Mouse (Mus musculus): ENCODE results near the gene Ssr3. TPM values are rescaled to one million over a fixed set of nuclear protein-coding genes. Genes with fewer than 3 reads are reported as not detected.
A peak's percentile ranks its signal among the peaks of the same experiment; 100 is the strongest.

The Ssr3 gene
- total and polyA plus RNA-seq, 2 experiments: 74.4 to 172 TPM

DNA sequence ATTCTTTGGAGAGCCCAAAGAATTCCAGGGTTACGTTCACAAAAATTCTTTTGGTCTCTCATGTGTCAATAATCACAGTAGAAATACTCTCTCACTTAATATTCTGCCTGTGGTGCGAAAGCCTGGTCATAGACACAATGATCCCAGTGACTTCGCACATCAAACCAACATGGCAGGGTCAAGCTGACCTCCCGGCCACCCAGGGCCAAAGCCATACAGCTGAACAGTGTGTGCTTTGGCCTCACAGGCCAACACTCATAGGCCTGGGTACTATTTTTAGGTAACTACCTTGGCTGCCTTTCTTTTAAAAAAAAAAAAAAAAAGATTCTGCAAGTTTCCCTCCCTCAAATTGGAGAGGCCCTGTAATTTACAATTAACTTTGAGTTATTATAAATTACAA is 11.3 kb downstream of the Ssr3 start:
- no peak overlapping the region for H3K27ac ChIP-seq (replicated peaks; ENCODE audit: insufficient read depth, low read depth, low read length)
- 71% methylated on average over 4 of the region's 4 CpGs for WGBS
- no peak for TF ChIP-seq POLR2A (IDR thresholded peaks at IDR 0.05; ENCODE audit: extremely low read depth, insufficient read depth, low read length)
- no peak for TF ChIP-seq CTCF (IDR thresholded peaks at IDR 0.05; ENCODE audit: low read depth, low read length)
- no peak for DNase-seq (ENCODE audit: extremely low read depth, low read depth, low spot score)
- no peak overlapping the region for H3K4me3 ChIP-seq (ENCODE audit: insufficient read depth, low read depth, low read length)
- H3K27me3 ChIP-seq (ENCODE audit: control insufficient read depth, insufficient read depth, low read length): no peaks in the 10 kb centered on the region
- H3K36me3 ChIP-seq (ENCODE audit: control insufficient read depth, insufficient read depth, low read length): peaks cover 55% of the 10 kb centered on the region
- peaks cover 3% of the 10 kb centered on the region; the same call in 1 of the 2 replicates for H3K79me2 ChIP-seq (ENCODE audit: control insufficient read depth, insufficient read depth, low read length)
- H3K9ac ChIP-seq (ENCODE audit: low read depth, low read length): no peak overlapping the region
- no peaks in the 10 kb centered on the region; the same call in 1 of the 2 replicates for H3K4me1 ChIP-seq (ENCODE audit: control insufficient read depth, insufficient read depth, low read length)

DNA sequence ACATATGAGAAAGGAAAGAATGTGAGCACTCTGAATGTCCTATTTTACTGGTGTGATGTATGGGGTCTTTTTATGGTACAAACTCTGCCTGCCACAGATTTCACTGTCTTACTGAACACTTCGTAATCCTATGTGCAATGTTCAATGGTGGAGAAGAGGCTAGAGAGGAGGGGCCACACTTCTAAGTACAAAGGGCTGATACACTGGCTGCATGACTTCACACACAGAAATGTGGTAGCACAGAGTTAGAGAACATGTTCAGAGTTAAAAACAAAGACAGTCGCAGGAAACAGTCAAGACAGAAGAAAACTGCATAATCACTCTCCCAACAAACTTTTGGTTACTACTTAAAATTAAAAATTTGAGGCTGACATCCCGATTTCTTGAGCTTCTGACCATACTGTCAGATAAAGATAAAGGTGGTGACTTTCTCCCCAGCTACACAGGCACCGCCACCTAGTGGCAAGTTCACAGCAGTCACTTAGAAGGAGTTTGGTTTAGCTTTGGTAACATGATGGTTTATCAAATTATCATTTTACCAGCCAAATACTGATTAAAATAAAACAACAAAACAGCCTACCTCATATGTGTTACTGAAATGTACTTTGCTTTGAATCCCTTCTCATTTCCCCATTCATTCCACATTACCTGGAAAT is 12.4 kb downstream of the Ssr3 start:
- peak; percentile 44 for DNase-seq (ENCODE audit: extremely low read depth, low read depth, low spot score)
- peaks cover 47% of the 10 kb centered on the region for H3K36me3 ChIP-seq (ENCODE audit: control insufficient read depth, insufficient read depth, low read length)
- WGBS: 63% methylated on average over 4 of the region's 4 CpGs

DNA sequence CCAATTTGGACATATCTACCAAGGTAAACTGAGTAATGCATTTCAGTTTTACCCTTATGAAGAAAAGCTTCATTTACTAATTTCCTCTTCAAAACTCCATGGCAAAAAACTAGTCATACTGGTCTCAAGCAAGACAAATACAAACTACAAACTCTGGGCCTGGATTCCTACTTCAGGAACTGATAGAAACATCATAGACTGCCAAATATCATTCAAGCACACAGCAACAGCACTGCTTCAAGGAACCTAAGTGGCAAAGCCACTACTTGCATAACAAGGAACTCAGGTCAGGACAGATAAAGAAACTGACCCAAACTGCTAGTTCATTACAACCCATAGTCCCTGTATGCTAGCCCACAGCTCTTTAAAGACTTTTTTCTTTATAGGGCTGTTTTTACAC is 13.7 kb downstream of the Ssr3 start:
- H3K79me2 ChIP-seq (ENCODE audit: control insufficient read depth, insufficient read depth, low read length): peaks cover 3% of the 10 kb centered on the region; the same call in 1 of the 2 replicates
- H3K4me3 ChIP-seq (ENCODE audit: insufficient read depth, low read depth, low read length): no peak overlapping the region
- no peak for DNase-seq (ENCODE audit: extremely low read depth, low read depth, low spot score)
- TF ChIP-seq CTCF (IDR thresholded peaks at IDR 0.05; ENCODE audit: low read depth, low read length) (no peak), POLR2A (IDR thresholded peaks at IDR 0.05; ENCODE audit: extremely low read depth, insufficient read depth, low read length) (no peak)
- H3K27me3 ChIP-seq (ENCODE audit: control insufficient read depth, insufficient read depth, low read length): no peaks in the 10 kb centered on the region
- no peak overlapping the region for H3K27ac ChIP-seq (replicated peaks; ENCODE audit: insufficient read depth, low read depth, low read length)
- peaks cover 37% of the 10 kb centered on the region for H3K36me3 ChIP-seq (ENCODE audit: control insufficient read depth, insufficient read depth, low read length)
- no peaks in the 10 kb centered on the region; the same call in none of the 2 replicates for H3K4me1 ChIP-seq (ENCODE audit: control insufficient read depth, insufficient read depth, low read length)
- no peak overlapping the region for H3K9ac ChIP-seq (ENCODE audit: low read depth, low read length)

More for the DNA sequence above, 12.4 kb downstream of the Ssr3 start:
- Histone ChIP-seq H3K9ac (ENCODE audit: low read depth, low read length) (no peak overlapping the region), H3K27ac (replicated peaks; ENCODE audit: insufficient read depth, low read depth, low read length) (no peak overlapping the region), H3K27me3 (ENCODE audit: control insufficient read depth, insufficient read depth, low read length) (no peaks in the 10 kb centered on the region), H3K4me3 (ENCODE audit: insufficient read depth, low read depth, low read length) (no peak overlapping the region), H3K79me2 (ENCODE audit: control insufficient read depth, insufficient read depth, low read length) (peaks cover 3% of the 10 kb centered on the region; the same call in 1 of the 2 replicates), H3K4me1 (ENCODE audit: control insufficient read depth, insufficient read depth, low read length) (no peaks in the 10 kb centered on the region; the same call in 1 of the 2 replicates)
- peak; percentile 62; the same call in 1 of the 2 replicates for TF ChIP-seq CTCF (IDR thresholded peaks at IDR 0.05; ENCODE audit: low read depth, low read length)
- no peak for TF ChIP-seq POLR2A (IDR thresholded peaks at IDR 0.05; ENCODE audit: extremely low read depth, insufficient read depth, low read length)

DNA sequence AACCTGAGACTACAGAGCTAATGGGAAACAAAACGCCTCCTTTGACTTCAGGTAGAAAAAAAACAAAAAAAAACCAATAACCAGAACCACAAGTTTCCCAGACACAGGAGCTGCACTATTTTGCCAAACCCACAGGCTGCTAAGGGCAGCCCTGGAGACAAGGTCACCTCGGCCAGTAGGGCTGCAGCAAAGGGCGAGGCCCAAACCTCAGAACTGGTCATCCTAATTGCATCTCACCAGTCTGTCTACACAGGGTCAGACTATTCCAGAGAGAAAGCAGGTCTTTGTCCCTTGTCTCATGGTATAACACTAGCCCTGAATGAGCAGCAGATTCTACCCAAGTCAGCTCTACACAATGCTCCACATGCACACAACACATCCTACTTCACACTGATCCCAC is 17.7 kb downstream of the Ssr3 start:
- TF ChIP-seq POLR2A (IDR thresholded peaks at IDR 0.05; ENCODE audit: extremely low read depth, insufficient read depth, low read length) (no peak), CTCF (IDR thresholded peaks at IDR 0.05; ENCODE audit: low read depth, low read length) (no peak)
- no peak overlapping the region for H3K27ac ChIP-seq (replicated peaks; ENCODE audit: insufficient read depth, low read depth, low read length)
- H3K79me2 ChIP-seq (ENCODE audit: control insufficient read depth, insufficient read depth, low read length): 0 out of 2 replicates have a peak, but pooled peaks cover 3% of the 10 kb centered on the region
- WGBS: 84% methylated on average over 3 of the region's 3 CpGs
- peaks cover 19% of the 10 kb centered on the region for H3K36me3 ChIP-seq (ENCODE audit: control insufficient read depth, insufficient read depth, low read length)
- H3K4me3 ChIP-seq (ENCODE audit: insufficient read depth, low read depth, low read length): no peak overlapping the region
- no peak for DNase-seq (ENCODE audit: extremely low read depth, low read depth, low spot score)
- H3K27me3 ChIP-seq (ENCODE audit: control insufficient read depth, insufficient read depth, low read length): no peaks in the 10 kb centered on the region
- H3K4me1 ChIP-seq (ENCODE audit: control insufficient read depth, insufficient read depth, low read length): peaks cover 2% of the 10 kb centered on the region
- no peak overlapping the region for H3K9ac ChIP-seq (ENCODE audit: low read depth, low read length)

DNA sequence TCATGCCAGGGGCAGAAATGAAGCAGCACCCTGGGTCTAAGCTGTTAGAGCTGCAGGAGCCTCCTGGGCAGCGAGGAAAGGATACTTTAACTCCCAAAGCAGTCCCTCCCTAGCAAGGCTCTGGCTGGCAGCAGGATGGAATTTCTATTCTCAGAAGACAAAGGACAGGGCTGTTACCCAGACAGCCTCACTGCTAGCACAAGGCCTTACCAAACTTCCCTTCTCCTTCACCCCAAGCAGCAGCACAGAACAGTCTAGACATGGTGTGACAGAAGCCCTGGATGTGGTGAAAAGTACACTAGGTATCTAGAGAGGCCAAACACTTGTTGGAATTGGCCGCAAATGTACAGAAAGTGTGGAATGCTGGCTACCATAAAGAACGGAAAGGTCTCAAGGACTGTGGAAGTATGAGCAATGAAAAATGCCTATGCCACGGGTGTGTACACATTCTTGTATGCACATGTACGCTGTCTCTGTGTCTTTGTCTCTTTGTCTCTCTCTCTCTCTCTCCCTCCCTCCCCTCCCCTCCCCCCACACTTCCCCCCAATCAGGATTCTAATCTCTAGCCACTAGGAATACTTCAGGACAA is 18.7 kb downstream of the Ssr3 start:
- H3K79me2 ChIP-seq (ENCODE audit: control insufficient read depth, insufficient read depth, low read length): 0 out of 2 replicates have a peak, but pooled peaks cover 3% of the 10 kb centered on the region
- no peak overlapping the region for H3K27ac ChIP-seq (replicated peaks; ENCODE audit: insufficient read depth, low read depth, low read length)
- H3K4me1 ChIP-seq (ENCODE audit: control insufficient read depth, insufficient read depth, low read length): peaks cover 2% of the 10 kb centered on the region
- WGBS: 92% methylated on average over 5 of the region's 5 CpGs
- TF ChIP-seq CTCF (IDR thresholded peaks at IDR 0.05; ENCODE audit: low read depth, low read length) (no peak), POLR2A (IDR thresholded peaks at IDR 0.05; ENCODE audit: extremely low read depth, insufficient read depth, low read length) (no peak)
- H3K27me3 ChIP-seq (ENCODE audit: control insufficient read depth, insufficient read depth, low read length): no peaks in the 10 kb centered on the region
- no peak overlapping the region for H3K9ac ChIP-seq (ENCODE audit: low read depth, low read length)
- no peak overlapping the region for H3K4me3 ChIP-seq (ENCODE audit: insufficient read depth, low read depth, low read length)
- DNase-seq (ENCODE audit: extremely low read depth, low read depth, low spot score): no peak
- H3K36me3 ChIP-seq (ENCODE audit: control insufficient read depth, insufficient read depth, low read length): peaks cover 16% of the 10 kb centered on the region

DNA sequence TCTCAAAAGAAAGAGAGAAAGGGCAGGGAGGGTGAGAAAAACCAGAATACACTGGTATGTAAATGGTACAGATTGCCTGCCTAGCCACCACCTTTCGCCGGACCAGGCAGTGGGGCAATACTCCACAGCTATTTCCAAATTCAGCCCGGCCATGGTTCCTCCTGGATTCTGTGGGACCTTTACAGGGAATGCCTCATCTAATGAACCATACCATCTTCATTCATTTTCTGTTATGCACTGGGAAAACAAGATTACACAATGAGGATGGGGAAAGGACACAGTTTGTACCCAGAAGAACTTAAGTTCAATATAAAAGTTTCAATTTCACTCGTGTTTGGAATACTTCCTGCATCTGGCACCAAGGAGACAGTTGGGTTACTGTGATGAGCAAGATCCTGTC is 19.9 kb downstream of the Ssr3 start:
- no peaks in the 10 kb centered on the region for H3K27me3 ChIP-seq (ENCODE audit: control insufficient read depth, insufficient read depth, low read length)
- peaks cover 10% of the 10 kb centered on the region for H3K36me3 ChIP-seq (ENCODE audit: control insufficient read depth, insufficient read depth, low read length)
- TF ChIP-seq CTCF (IDR thresholded peaks at IDR 0.05; ENCODE audit: low read depth, low read length) (no peak), POLR2A (IDR thresholded peaks at IDR 0.05; ENCODE audit: extremely low read depth, insufficient read depth, low read length) (no peak)
- H3K4me3 ChIP-seq (ENCODE audit: insufficient read depth, low read depth, low read length): no peak overlapping the region
- H3K4me1 ChIP-seq (ENCODE audit: control insufficient read depth, insufficient read depth, low read length): peaks cover 2% of the 10 kb centered on the region
- H3K9ac ChIP-seq (ENCODE audit: low read depth, low read length): no peak overlapping the region
- H3K79me2 ChIP-seq (ENCODE audit: control insufficient read depth, insufficient read depth, low read length): 0 out of 2 replicates have a peak, but pooled peaks cover 3% of the 10 kb centered on the region
- DNase-seq (ENCODE audit: extremely low read depth, low read depth, low spot score): peak; percentile 68
- no peak overlapping the region for H3K27ac ChIP-seq (replicated peaks; ENCODE audit: insufficient read depth, low read depth, low read length)
- 25% methylated on average over 4 of the region's 4 CpGs for WGBS
